Mouse (Mus musculus) midbrain, postnatal 0 days (tissue): Measurements from ENCODE around the gene Gprc5a. TPM values are rescaled to one million over a fixed set of nuclear protein-coding genes. Genes with fewer than 3 reads are reported as not detected.

ENCODE experiments used
- ATAC-seq: fragments of 200-750 bp; cut with Nextera tagmentation; 2 replicates; pipeline ENCODE4 v1.8.0; 2017; ENCODE audit warnings: moderate number of reproducible peaks, mild to moderate bottlenecking, moderate TSS enrichment, moderate library complexity; ENCODE audit not compliant: low FRiP score
- DNase-seq: peaks from one replicate; pipeline ENCODE4 v3.0.0-alpha.2; 2015; ENCODE audit warnings: low spot score
- H3K27ac ChIP-seq: fragments of 300-500 bp; sonication (generic); 2 replicates; pipeline ENCODE4 v1.5.1; 2014; ENCODE audit warnings: low read depth, mild to moderate bottlenecking, low read length, mixed read lengths
- H3K27me3 ChIP-seq: fragments of 300-500 bp; sonication (generic); 2 replicates; pipeline ENCODE4 v1.6.1; 2014; ENCODE audit warnings: low read length, control low read depth, mixed read lengths; ENCODE audit not compliant: insufficient read depth
- H3K36me3 ChIP-seq: fragments of 300-500 bp; sonication (generic); 2 replicates; pipeline ENCODE4 v1.6.1; 2014; ENCODE audit warnings: low read length, control low read depth, mixed read lengths; ENCODE audit not compliant: insufficient read depth
- H3K4me1 ChIP-seq: fragments of 300-500 bp; sonication (generic); 2 replicates; pipeline ENCODE4 v1.6.1; 2014; ENCODE audit warnings: mild to moderate bottlenecking, control low read depth, antibody characterized with exemption, low read length, mixed read lengths; ENCODE audit not compliant: insufficient read depth
- H3K4me2 ChIP-seq: fragments of 300-500 bp; sonication (generic); 2 replicates; pipeline ENCODE4 v1.6.1; 2014; ENCODE audit warnings: low read depth, mild to moderate bottlenecking, low read length, mixed read lengths; ENCODE audit not compliant: poor library complexity, severe bottlenecking
- H3K4me3 ChIP-seq: fragments of 300-500 bp; sonication (generic); 2 replicates; pipeline ENCODE4 v1.5.1; 2014; ENCODE audit warnings: low read depth, mild to moderate bottlenecking, low read length, moderate library complexity
- H3K9ac ChIP-seq: fragments of 300-500 bp; sonication (generic); replicated peaks from 2 replicates; pipeline ENCODE4 v1.6.1; 2014; ENCODE audit warnings: mild to moderate bottlenecking, low read length, moderate library complexity, mixed read lengths; ENCODE audit not compliant: poor library complexity, severe bottlenecking
- H3K9me3 ChIP-seq: fragments of 300-500 bp; sonication (generic); 2 replicates; pipeline ENCODE4 v1.6.1; 2016; ENCODE audit warnings: low read length, control low read depth
- CTCF ChIP-seq: IDR thresholded peaks from 2 replicates; pipeline ENCODE4 v1.5.1; 2016; ENCODE audit warnings: antibody characterized with exemption, mild to moderate bottlenecking
- WGBS: fragments of 180-500 bp; shearing (Covaris S2); extraction: QIAGEN DNeasy Blood & Tissue Kit; methylation state at CpG from one replicate; pipeline ENCODE4 v1.1.7; 2014; 5-methylcytosine and 5-hydroxymethylcytosine counted together
- polyA plus RNA-seq: library from polyadenylated mRNA; unstranded; fragments of >200 nt; fragmentation: Nextera tagmentation; extraction: Ambion mirVana; gene quantifications from 2 replicates; pipeline ENCODE4 v1.2.1, GENCODE M21; 2015
- total RNA-seq: library from RNA; depleted of rRNA; stranded (reverse); fragments of >200 nt; gene quantifications from 2 replicates; pipeline ENCODE4 v1.2.3, GENCODE M21; 2014; rRNA removed

Gprc5a gene
- total and polyA plus RNA-seq, 2 experiments from 2014 or later = 0.49 TPM; not detected in 1

DNA sequence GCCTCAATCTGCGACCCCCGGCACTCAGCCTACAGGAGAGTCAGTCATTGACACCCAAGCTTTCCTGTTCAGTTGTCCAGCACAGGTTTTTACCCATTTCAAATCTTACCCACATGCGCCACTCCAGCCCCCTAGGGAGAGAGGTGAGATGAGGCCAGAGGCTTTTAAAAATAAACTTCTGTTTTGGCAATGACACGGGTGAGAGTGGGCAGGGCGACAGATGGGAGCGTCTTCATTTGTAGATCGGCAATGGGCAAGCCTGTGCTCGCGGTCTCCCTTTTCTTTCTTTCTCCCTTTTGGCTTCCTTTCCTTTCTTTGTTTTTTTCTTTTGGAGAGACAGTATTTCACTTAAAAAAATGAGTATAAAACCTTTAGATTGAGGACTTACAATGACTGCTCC is 68.0 kb downstream of the Gprc5a start:
- WGBS = 91% methylated on average over 9 of the region's 9 CpGs
- H3K9me3 ChIP-seq = no peaks in the 10 kb centered on the region
- H3K4me1 ChIP-seq = no peaks in the 10 kb centered on the region
- no peak overlapping the region for H3K4me2 ChIP-seq
- no peaks in the 10 kb centered on the region for H3K27me3 ChIP-seq
- TF ChIP-seq CTCF = no peak
- no peak overlapping the region for H3K9ac ChIP-seq
- no peak for ATAC-seq
- DNase-seq = no peak
- no peaks in the 10 kb centered on the region for H3K36me3 ChIP-seq
- H3K27ac ChIP-seq = no peak overlapping the region
- H3K4me3 ChIP-seq = no peak overlapping the region

Other genes with a start within 250 kb of the Gprc5a start
- 7.0 and 10.0 TPM in 2 replicates for gene Crebl2, start 235.5 kb upstream of the Gprc5a start, total RNA-seq
- 2.6 and 3.5 TPM in 2 replicates for gene Crebl2, start 235.5 kb upstream of the Gprc5a start, polyA plus RNA-seq
- gene Gpr19, start 167.1 kb upstream of the Gprc5a start, total RNA-seq = 32.1 and 34.2 TPM in 2 replicates
- gene Gpr19, start 167.1 kb upstream of the Gprc5a start, polyA plus RNA-seq = 38.5 and 41.6 TPM in 2 replicates
- 48.5 and 58.8 TPM in 2 replicates for gene Cdkn1b, start 145.2 kb upstream of the Gprc5a start, total RNA-seq
- 23.9 and 25.6 TPM in 2 replicates for gene Cdkn1b, start 145.2 kb upstream of the Gprc5a start, polyA plus RNA-seq
- gene Apold1, start 83.9 kb upstream of the Gprc5a start, total RNA-seq = 5.8 and 6.1 TPM in 2 replicates
- gene Apold1, start 83.9 kb upstream of the Gprc5a start, polyA plus RNA-seq = 4.3 and 5.1 TPM in 2 replicates
- 27.5 and 43.5 TPM in 2 replicates for gene Ddx47, start 54.0 kb upstream of the Gprc5a start, total RNA-seq
- 58.1 and 58.4 TPM in 2 replicates for gene Ddx47, start 54.0 kb upstream of the Gprc5a start, polyA plus RNA-seq
- gene Gprc5d, start 52.6 kb downstream of the Gprc5a start, total RNA-seq = not detected in 2 replicates
- gene Gprc5d, start 52.6 kb downstream of the Gprc5a start, polyA plus RNA-seq = 0.27 TPM in 1 of 2 replicates, not detected in the other
- gene Fam234b, start 132.3 kb downstream of the Gprc5a start, total RNA-seq = 90.5 and 106 TPM in 2 replicates
- 114 and 119 TPM in 2 replicates for gene Fam234b, start 132.3 kb downstream of the Gprc5a start, polyA plus RNA-seq
- 8.9 and 10.6 TPM in 2 replicates for gene Hebp1, start 132.4 kb downstream of the Gprc5a start, total RNA-seq
- 8.7 and 9.2 TPM in 2 replicates for gene Hebp1, start 132.4 kb downstream of the Gprc5a start, polyA plus RNA-seq
- gene Gsg1, start 188.7 kb downstream of the Gprc5a start, total RNA-seq = 0.99 and 2.6 TPM in 2 replicates
- 0.17 and 0.37 TPM in 2 replicates for gene Gsg1, start 188.7 kb downstream of the Gprc5a start, polyA plus RNA-seq
- not detected in 2 replicates for gene Pbp2, start 244.8 kb downstream of the Gprc5a start, total RNA-seq
- not detected in 2 replicates for gene Pbp2, start 244.8 kb downstream of the Gprc5a start, polyA plus RNA-seq